Mouse (Mus musculus) macrophage (primary cell): ENCODE measurements around the gene Prps2. TPM values are rescaled to one million over a fixed set of nuclear protein-coding genes. Genes with fewer than 3 reads are reported as not detected.
"Not testable (repeated sequence)": the region's sequence is repeated elsewhere in the genome, so short reads cannot be mapped to it uniquely, and the experiment has no call there.

Experiments used
- H3K27ac ChIP-seq: fragments of 350-480 bp; formaldehyde crosslinking; 2 replicates; pipeline ENCODE4 v1.9.0; 2021
- H3K36me3 ChIP-seq: fragments of 350-480 bp; formaldehyde crosslinking; 2 replicates; pipeline ENCODE4 v1.9.0; 2021; ENCODE audit errors: inconsistent target
- H3K4me3 ChIP-seq: fragments of 350-480 bp; formaldehyde crosslinking; 2 replicates; pipeline ENCODE4 v1.9.0; 2021; ENCODE audit errors: inconsistent target
- H3K79me2 ChIP-seq: fragments of 350-480 bp; formaldehyde crosslinking; 2 replicates; pipeline ENCODE4 v1.9.0; 2021; ENCODE audit errors: inconsistent target
- WGBS: methylation state at CpG from one replicate; pipeline ENCODE4 v1.1.7; 2026; ENCODE audit warnings: inconsistent platforms; ENCODE audit not compliant: missing documents; 5-methylcytosine and 5-hydroxymethylcytosine counted together
- polyA plus RNA-seq: library from polyadenylated mRNA; stranded (reverse); fragments of 250-400 nt; gene quantifications from 3 replicates; pipeline ENCODE4 v1.2.4, GENCODE M21; 2018; ENCODE audit warnings: inconsistent platforms
- total RNA-seq, 78 experiments: library from RNA; depleted of rRNA; stranded (reverse); fragments of 250-400 nt; gene quantifications; 1 replicate in 9 of 78; 2 replicates in 24 of 78; 3 replicates in 43 of 78; 4 replicates in 2 of 78; pipeline ENCODE4 v1.2.4; 2018; ENCODE audit warnings: inconsistent platforms in 56 of 78

Prps2 gene
- total RNA-seq (2018; cell fraction: chromatin; rRNA removed): 10 to 100 TPM in 2 of 26 experiments, 1 to 10 TPM in 21, under 1 TPM in 3; 0.34 to 15.8 (median 2.8) TPM
- 10 to 100 TPM; 16.8 to 80.9 (median 40.2) TPM for total RNA-seq (2018; cell fraction: cytosol; rRNA removed)
- total RNA-seq (2018; cell fraction: nucleus; rRNA removed): 10 to 100 TPM in 17 of 26 experiments, 1 to 10 TPM in 9; 3.6 to 38.4 (median 12.4) TPM
- polyA plus RNA-seq: 35.4 to 46.1 TPM (median 44.4 TPM) in 3 replicates

DNA sequence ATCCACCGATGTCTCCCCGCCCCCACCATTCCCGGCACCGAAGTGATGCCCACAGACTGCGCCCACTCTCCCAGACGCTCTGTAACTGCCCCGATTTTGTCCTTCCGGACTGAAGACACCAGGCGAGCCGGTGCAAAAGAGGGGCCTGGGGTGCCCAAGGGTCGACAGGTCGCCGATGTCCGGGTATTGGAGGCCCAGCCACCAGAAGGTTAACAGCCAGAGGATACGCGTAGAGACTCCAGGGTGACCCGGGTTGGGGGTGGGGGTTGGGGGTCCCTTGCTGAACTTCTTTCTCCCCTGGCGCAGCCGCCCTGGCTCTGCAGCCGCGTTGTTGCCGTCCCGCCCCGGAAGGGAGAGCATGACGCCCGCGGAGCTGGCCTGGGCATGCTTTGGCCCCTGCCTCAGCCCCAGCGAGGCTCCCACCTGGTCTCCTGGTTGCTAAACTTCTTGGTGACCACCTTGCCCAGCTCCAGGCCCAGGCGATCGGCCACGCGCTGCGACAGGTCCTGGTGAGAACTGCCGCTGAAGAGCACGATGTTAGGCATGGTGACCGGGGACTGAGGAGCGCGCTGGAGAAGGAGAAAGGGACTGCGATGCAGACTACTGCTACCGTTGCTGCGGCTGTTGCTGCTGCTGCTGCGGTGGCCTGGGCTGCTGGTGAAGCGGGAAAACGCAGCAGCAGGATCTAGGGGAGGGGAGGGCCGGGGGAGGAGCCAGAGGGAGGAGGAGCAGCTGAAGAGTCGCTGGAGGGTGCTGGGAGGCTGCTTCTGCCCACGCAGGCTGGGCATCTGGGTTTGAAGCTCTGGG lies at the start of gene Prps2:
Gene Prps2, minus strand, starts transcription at position 703 of the 807 bp plus-strand sequence.
- Histone ChIP-seq H3K4me3 (peak within 1 kb of the TSS; percentile 59), H3K27ac (peak within 1 kb of the TSS; percentile 34; the same call in 1 of the 2 replicates), H3K79me2 (no peaks in the 10 kb centered on the region; the same call in 1 of the 2 replicates), H3K36me3 (no peaks in the 10 kb centered on the region)
- WGBS: 17% methylated on average over 26 of the region's 47 CpGs

DNA sequence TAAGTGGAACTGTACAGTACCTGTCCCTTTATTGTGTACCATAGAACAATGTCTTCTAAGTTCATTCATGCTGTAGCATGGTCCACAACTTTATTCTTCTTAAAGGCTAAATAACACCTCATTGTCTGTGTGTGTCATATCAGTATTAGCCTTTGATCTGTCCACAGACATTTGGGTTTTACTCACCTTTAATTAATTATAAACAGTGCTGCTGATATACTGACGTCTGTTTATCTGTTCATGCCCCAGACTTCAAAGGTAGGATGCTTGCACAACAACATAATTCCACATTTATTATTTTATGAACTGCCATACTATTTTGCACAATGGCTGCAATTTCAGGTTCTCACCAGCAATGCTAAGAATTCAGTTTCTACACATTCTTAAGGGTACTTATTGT lies 35.1 kb upstream of the Prps2 start:
- Histone ChIP-seq H3K79me2 (no peaks in the 10 kb centered on the region), H3K4me3 (no peak overlapping the region), H3K36me3 (no peaks in the 10 kb centered on the region), H3K27ac (no peak overlapping the region)
- 100% methylated on average over 1 of the region's 1 CpGs for WGBS

DNA sequence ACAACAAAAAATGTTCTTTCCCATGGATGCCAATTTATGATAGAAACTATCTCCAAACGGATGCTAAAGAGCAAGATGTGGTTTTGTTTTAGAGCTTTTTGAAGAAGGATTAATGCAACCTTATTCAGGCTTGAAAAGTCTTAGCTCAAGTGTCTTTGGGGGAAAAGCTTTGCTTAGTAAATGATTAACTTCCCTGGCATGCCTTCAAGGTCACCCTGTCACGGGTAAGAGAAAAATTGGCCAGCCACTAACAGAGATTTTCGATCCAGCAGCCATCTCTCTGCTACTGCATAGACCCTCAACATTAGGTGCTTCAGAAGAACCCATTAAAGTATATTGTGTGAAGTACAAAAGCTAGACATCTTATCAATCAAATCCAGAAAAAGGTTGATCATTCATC lies 12.4 kb upstream of the Prps2 start:
- Histone ChIP-seq H3K79me2 (no peaks in the 10 kb centered on the region), H3K27ac (no peak overlapping the region), H3K4me3 (no peak overlapping the region), H3K36me3 (no peaks in the 10 kb centered on the region)
- WGBS: 83% methylated on average over 1 of the region's 3 CpGs

DNA sequence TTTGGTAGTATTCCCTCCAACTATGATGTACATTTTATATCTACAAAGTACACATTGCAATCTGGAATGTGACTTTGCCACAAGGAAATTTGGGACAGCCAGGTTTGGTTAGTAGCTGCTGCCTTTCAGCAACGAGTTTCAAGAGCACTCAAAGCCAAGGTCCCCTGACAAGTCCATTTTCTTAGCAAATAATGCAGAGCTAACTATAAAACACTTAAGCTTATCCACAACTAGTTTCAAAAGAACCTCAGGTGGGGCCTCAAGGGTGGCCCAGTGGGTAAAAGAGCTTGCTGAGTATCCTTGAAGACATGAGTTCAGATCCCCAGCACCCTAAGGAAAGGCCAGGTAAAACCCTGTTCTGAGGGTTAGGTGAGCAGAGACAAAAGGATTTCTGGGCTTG lies 4.1 kb upstream of the Prps2 start:
- WGBS: 40% methylated on average over 1 of the region's 1 CpGs
- Histone ChIP-seq H3K27ac (no peak overlapping the region), H3K79me2 (no peaks in the 10 kb centered on the region; the same call in 1 of the 2 replicates), H3K36me3 (no peaks in the 10 kb centered on the region), H3K4me3 (no peak overlapping the region)

DNA sequence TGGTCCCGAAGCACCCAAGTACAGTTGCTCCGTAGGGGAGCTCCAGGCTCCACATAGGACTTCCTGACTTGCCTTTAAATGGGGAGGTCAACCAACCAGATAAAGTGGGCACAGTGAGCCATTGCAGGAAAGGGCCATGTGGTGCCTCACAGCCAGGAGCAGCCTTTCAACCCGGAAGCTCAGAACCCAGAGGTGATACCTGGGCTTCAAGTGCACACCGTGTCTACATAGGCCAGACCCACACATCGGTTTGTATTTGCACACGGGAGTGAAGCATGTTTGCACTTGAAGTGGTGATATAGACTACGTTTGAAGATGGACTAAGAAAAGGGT lies 271 bp upstream of the Prps2 start:
- Histone ChIP-seq H3K27ac (no peak overlapping the region), H3K4me3 (peak overlapping the region; percentile 59), H3K36me3 (no peaks in the 10 kb centered on the region), H3K79me2 (no peaks in the 10 kb centered on the region; the same call in 1 of the 2 replicates)
- WGBS: 43% methylated on average over 7 of the region's 7 CpGs

- no peaks in the 10 kb centered on the region for H3K36me3 ChIP-seq
- WGBS: 25% methylated on average over 18 of the region's 18 CpGs
- H3K4me3 ChIP-seq: peak overlapping the region; percentile 59
- H3K27ac ChIP-seq: peak overlapping the region; percentile 34; the same call in 1 of the 2 replicates
- H3K79me2 ChIP-seq: no peaks in the 10 kb centered on the region; the same call in 1 of the 2 replicates
Observed at GRCm38 (mm10) chrX:167381583-167382046, 934 bp downstream of the Prps2 start.

GRCm38 (mm10) chrX:167380073-167380472 lies 2.5 kb downstream of the Prps2 start:
- 85% methylated on average over 4 of the region's 4 CpGs for WGBS

DNA sequence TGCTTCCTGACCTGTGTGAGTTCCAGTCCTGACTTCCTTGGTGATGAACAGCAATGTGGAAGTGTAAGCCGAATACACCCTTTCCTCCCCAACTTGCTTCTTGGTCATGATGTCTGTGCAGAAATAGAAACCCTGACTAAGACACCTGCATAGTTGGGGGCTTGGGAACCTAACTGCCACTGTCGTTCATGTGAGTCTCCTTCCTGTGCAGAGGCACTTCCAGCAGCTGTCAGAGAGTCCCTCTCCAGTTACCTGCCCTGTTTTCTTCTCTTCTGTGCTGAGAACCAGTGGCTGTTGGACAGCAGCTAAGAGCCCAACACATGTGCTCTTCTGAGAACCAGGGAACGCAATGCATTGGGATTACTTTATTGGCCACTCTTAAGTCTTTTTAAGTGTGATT lies 21.3 kb downstream of the Prps2 start:
- H3K79me2 ChIP-seq, H3K36me3 ChIP-seq, H3K27ac ChIP-seq, H3K4me3 ChIP-seq: not testable (repeated sequence)
- WGBS: 100% methylated on average over 3 of the region's 3 CpGs

More at GRCm38 (mm10) chrX:167380073-167380472, 2.5 kb downstream of the Prps2 start:
- H3K27ac ChIP-seq: no peak overlapping the region
- no peaks in the 10 kb centered on the region for H3K36me3 ChIP-seq
- no peaks in the 10 kb centered on the region; the same call in 1 of the 2 replicates for H3K79me2 ChIP-seq
- H3K4me3 ChIP-seq: no peak overlapping the region

DNA sequence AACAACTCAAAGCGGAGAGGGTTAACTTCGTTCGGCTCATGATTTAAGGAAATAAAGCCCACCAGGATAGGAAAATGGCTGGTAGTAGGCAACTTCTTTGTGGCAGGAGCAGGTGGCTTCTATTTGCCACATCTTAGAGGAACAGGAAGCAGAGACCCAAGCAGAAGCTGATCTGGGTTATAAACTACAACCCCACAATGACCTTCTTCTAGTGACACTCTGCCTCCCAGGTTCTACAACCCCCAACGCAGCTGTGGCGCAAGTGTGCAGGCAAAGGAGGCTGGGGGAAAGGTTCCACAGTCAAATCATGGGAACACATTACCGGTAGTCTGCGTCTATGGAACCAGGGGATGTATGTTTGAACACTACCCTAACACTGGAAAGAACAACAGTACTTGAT lies 22.8 kb downstream of the Prps2 start:
- 33% methylated on average over 7 of the region's 7 CpGs for WGBS
- no peak overlapping the region for H3K27ac ChIP-seq
- H3K4me3 ChIP-seq: no peak overlapping the region
- no peaks in the 10 kb centered on the region for H3K79me2 ChIP-seq
- H3K36me3 ChIP-seq: 0 out of 2 replicates have a peak, but pooled peaks cover 4% of the 10 kb centered on the region

DNA sequence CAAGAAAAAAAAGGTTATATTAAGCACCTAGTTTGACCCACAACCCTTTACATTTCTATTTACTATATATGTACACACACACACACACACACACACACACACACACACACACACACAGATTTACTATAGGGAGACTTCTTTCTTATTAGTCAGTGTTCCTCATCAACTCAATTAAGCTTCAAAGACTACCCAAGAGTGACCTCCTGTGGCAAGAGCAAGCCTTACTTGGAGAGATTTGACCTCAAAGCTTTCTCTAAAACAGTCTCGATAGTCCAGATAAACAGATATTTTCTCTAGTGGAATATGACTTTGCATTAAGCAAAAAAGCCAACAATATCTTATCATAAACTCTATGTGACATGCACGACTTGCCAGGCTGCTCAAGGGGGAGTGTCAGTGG lies 25.1 kb downstream of the Prps2 start:
- Histone ChIP-seq H3K79me2 (no peaks in the 10 kb centered on the region), H3K4me3 (no peak overlapping the region), H3K36me3 (no peaks in the 10 kb centered on the region), H3K27ac (no peak overlapping the region)
- WGBS: 56% methylated on average over 2 of the region's 2 CpGs

GRCm38 (mm10) chrX:167355965-167356364 lies 26.6 kb downstream of the Prps2 start:
- Histone ChIP-seq H3K27ac (no peak overlapping the region), H3K79me2 (no peaks in the 10 kb centered on the region), H3K36me3 (no peaks in the 10 kb centered on the region), H3K4me3 (no peak overlapping the region)
- 84% methylated on average over 3 of the region's 3 CpGs for WGBS

GRCm38 (mm10) chrX:167353617-167354016 lies 28.9 kb downstream of the Prps2 start:
- Histone ChIP-seq H3K27ac (peak overlapping the region; percentile 74), H3K36me3 (no peaks in the 10 kb centered on the region), H3K79me2 (no peaks in the 10 kb centered on the region), H3K4me3 (no peak overlapping the region)
- WGBS: 50% methylated on average over 2 of the region's 2 CpGs

- H3K4me3 ChIP-seq: no peak overlapping the region
- no peaks in the 10 kb centered on the region for H3K36me3 ChIP-seq
- 100% methylated on average over 1 of the region's 1 CpGs for WGBS
Observed at GRCm38 (mm10) chrX:167346440-167346839, 36.1 kb downstream of the Prps2 start.

GRCm38 (mm10) chrX:167344356-167344755 lies 38.2 kb downstream of the Prps2 start:
- Histone ChIP-seq H3K36me3 (no peaks in the 10 kb centered on the region), H3K4me3 (no peak overlapping the region), H3K79me2 (no peaks in the 10 kb centered on the region), H3K27ac (no peak overlapping the region)
- 100% methylated on average over 1 of the region's 1 CpGs for WGBS

More at GRCm38 (mm10) chrX:167346440-167346839, 36.1 kb downstream of the Prps2 start:
- no peak overlapping the region for H3K27ac ChIP-seq
- no peaks in the 10 kb centered on the region for H3K79me2 ChIP-seq

- 100% methylated on average over 2 of the region's 3 CpGs for WGBS
- no peaks in the 10 kb centered on the region for H3K79me2 ChIP-seq
- H3K27ac ChIP-seq: no peak overlapping the region
- H3K4me3 ChIP-seq: no peak overlapping the region
- H3K36me3 ChIP-seq: no peaks in the 10 kb centered on the region
Observed at GRCm38 (mm10) chrX:167341811-167342210, 40.7 kb downstream of the Prps2 start.
